ENCODE assay signal across 8 mouse cellular contexts in genomic region chr1:106759572-106760435, GRCm38 (mm10). TPM values are rescaled to one million over a fixed set of nuclear protein-coding genes. Genes with fewer than 3 reads are reported as not detected.
DNase-seq lines count a peak whose midpoint lies in the region; ATAC-seq and TF ChIP-seq lines count a peak whose summit lies in the region.

Kdsr (minus strand) TSS chr1:106759727.

- no peak for TF ChIP-seq EP300 in liver, embryonic 14.5 days (IDR thresholded peaks at IDR 0.05; ENCODE audit: low read depth)
- TF ChIP-seq EP300 in stomach, postnatal 0 days (optimal IDR thresholded peaks at IDR 0.05) = peak; percentile 61

- peak; percentile 44 for TF ChIP-seq CTCF in liver, embryonic 14.5 days (IDR thresholded peaks at IDR 0.05; ENCODE audit: low read depth)
- TF ChIP-seq CTCF in stomach, postnatal 0 days (IDR thresholded peaks at IDR 0.05; ENCODE audit: low read depth) = peak; percentile 43; the same call in 1 of the 2 replicates

- peak; percentile 99 for ATAC-seq in heart, embryonic 15.5 days (replicated peaks; ENCODE audit: insufficient number of reproducible peaks, insufficient read depth, low FRiP score, low read depth)
- ATAC-seq in liver, embryonic 14.5 days (ENCODE audit: insufficient read depth) = peak; percentile 98
- ATAC-seq in neural tube, embryonic 11.5 days (ENCODE audit: insufficient read depth, low FRiP score, low TSS enrichment) = peak; percentile 98
- peak; percentile 99 for ATAC-seq in stomach, postnatal 0 days (ENCODE audit: low FRiP score, low TSS enrichment)

- peak within 1 kb of the TSS; percentile 88 for H3K27ac ChIP-seq in forebrain, embryonic 10.5 days
- H3K27ac ChIP-seq in heart, embryonic 15.5 days = peak within 1 kb of the TSS; percentile 91
- H3K27ac ChIP-seq in liver, embryonic 14.5 days = peak within 1 kb of the TSS; percentile 62
- peak within 1 kb of the TSS; percentile 53 for H3K27ac ChIP-seq in neural tube, embryonic 11.5 days (ENCODE audit: low read depth, low read length)
- H3K27ac ChIP-seq in stomach, postnatal 0 days (replicated peaks) = peak within 1 kb of the TSS; percentile 97

- peaks cover 21% of the 10 kb centered on the region for H3K4me1 ChIP-seq in forebrain, embryonic 10.5 days
- peaks cover 20% of the 10 kb centered on the region for H3K4me1 ChIP-seq in heart, embryonic 15.5 days (replicated peaks)
- H3K4me1 ChIP-seq in liver, embryonic 14.5 days (replicated peaks; ENCODE audit: control insufficient read depth in 2 of 2, insufficient read depth in 2 of 2, low read length in 1 of 2) = peaks cover 0 to 8% of the 10 kb centered on the region in 2 experiments; a peak in 2 of 4 replicates
- H3K4me1 ChIP-seq in neural tube, embryonic 11.5 days (ENCODE audit: control insufficient read depth, insufficient read depth, low read length) = peaks cover 6% of the 10 kb centered on the region; the same call in 1 of the 2 replicates
- no peaks in the 10 kb centered on the region for H3K4me1 ChIP-seq in stomach, postnatal 0 days (replicated peaks; ENCODE audit: control insufficient read depth, insufficient read depth)

- WGBS in forebrain, embryonic 10.5 days = 4% methylated on average over 51 of the region's 51 CpGs
- WGBS in heart, embryonic 15.5 days = 2% methylated on average over 51 of the region's 51 CpGs
- 2% methylated on average over 50 of the region's 51 CpGs for WGBS in liver, embryonic 14.5 days (ENCODE audit: insufficient replicate concordance)
- 4% methylated on average over 47 of the region's 51 CpGs for WGBS in neural tube, embryonic 11.5 days
- 2% methylated on average over 44 of the region's 51 CpGs for WGBS in stomach, postnatal 0 days

- H3K9ac ChIP-seq in heart, embryonic 15.5 days = peak within 1 kb of the TSS; percentile 76
- H3K9ac ChIP-seq in liver, embryonic 14.5 days (replicated peaks) = peak within 1 kb of the TSS; percentile 84
- H3K9ac ChIP-seq in neural tube, embryonic 11.5 days (ENCODE audit: low read length) = peak within 1 kb of the TSS; percentile 69
- H3K9ac ChIP-seq in stomach, postnatal 0 days (ENCODE audit: low read length) = peak within 1 kb of the TSS; percentile 73

- H3K27me3 ChIP-seq in forebrain, embryonic 10.5 days (ENCODE audit: poor library complexity, severe bottlenecking) = no peaks in the 10 kb centered on the region
- no peaks in the 10 kb centered on the region for H3K27me3 ChIP-seq in heart, embryonic 15.5 days
- H3K27me3 ChIP-seq in liver, embryonic 14.5 days (ENCODE audit: control insufficient read depth, insufficient read depth, low read length) = no peaks in the 10 kb centered on the region
- no peaks in the 10 kb centered on the region for H3K27me3 ChIP-seq in neural tube, embryonic 11.5 days (ENCODE audit: control insufficient read depth, insufficient read depth, low read length)
- H3K27me3 ChIP-seq in stomach, postnatal 0 days (ENCODE audit: control insufficient read depth, insufficient read depth, low read length) = no peaks in the 10 kb centered on the region

- DNase-seq in CD8-positive naive resting alpha-beta T cell, adult 2 months (ENCODE audit: low read depth in 2 of 2, low spot score in 2 of 2) = peak; percentile 97
- DNase-seq in c-Kit-positive CD71-negative TER-119-negative erythroid progenitor cells, embryonic 14.5 days (ENCODE audit: low read depth) = peak; percentile 94
- DNase-seq in forebrain, embryonic 10.5 days (ENCODE audit: extremely low spot score, low spot score) = peak; percentile 94
- DNase-seq in kidney, postnatal 25 days = peak; percentile 97 to 99
- peak; percentile 84 to 86 (median 84) for DNase-seq in liver, embryonic 14.5 days (ENCODE audit: low read depth in 3 of 3, low spot score in 3 of 3)
- peak; percentile 97 for DNase-seq in neural tube, embryonic 11.5 days (ENCODE audit: low spot score)
- DNase-seq in stomach, postnatal 0 days (ENCODE audit: low spot score) = peak; percentile 99

- peak within 1 kb of the TSS; percentile 79 for H3K4me3 ChIP-seq in forebrain, embryonic 10.5 days
- H3K4me3 ChIP-seq in heart, embryonic 15.5 days = peak within 1 kb of the TSS; percentile 66
- H3K4me3 ChIP-seq in liver, embryonic 14.5 days (ENCODE audit: insufficient read depth in 1 of 2, low read depth in 2 of 2, low read length in 2 of 2) = peak within 1 kb of the TSS; percentile 57 to 66
- H3K4me3 ChIP-seq in neural tube, embryonic 11.5 days (ENCODE audit: low read depth, low read length) = peak within 1 kb of the TSS; percentile 64
- H3K4me3 ChIP-seq in stomach, postnatal 0 days (ENCODE audit: low read depth, low read length) = peak within 1 kb of the TSS; percentile 72

- H3K9me3 ChIP-seq in forebrain, embryonic 10.5 days = no peaks in the 10 kb centered on the region
- H3K9me3 ChIP-seq in heart, embryonic 15.5 days (replicated peaks) = no peaks in the 10 kb centered on the region
- no peaks in the 10 kb centered on the region for H3K9me3 ChIP-seq in liver, embryonic 14.5 days (ENCODE audit: control insufficient read depth, low read length)
- H3K9me3 ChIP-seq in neural tube, embryonic 11.5 days (ENCODE audit: control insufficient read depth, low read length) = no peaks in the 10 kb centered on the region
- H3K9me3 ChIP-seq in stomach, postnatal 0 days (ENCODE audit: control insufficient read depth, low read length) = no peaks in the 10 kb centered on the region

- peaks cover 12% of the 10 kb centered on the region for H3K36me3 ChIP-seq in forebrain, embryonic 10.5 days (replicated peaks)
- no peaks in the 10 kb centered on the region; the same call in 1 of the 2 replicates for H3K36me3 ChIP-seq in heart, embryonic 15.5 days
- H3K36me3 ChIP-seq in liver, embryonic 14.5 days (replicated peaks; ENCODE audit: control insufficient read depth, insufficient read depth, low read depth) = no peaks in the 10 kb centered on the region
- H3K36me3 ChIP-seq in neural tube, embryonic 11.5 days (ENCODE audit: control insufficient read depth, insufficient read depth, low read length) = no peaks in the 10 kb centered on the region
- H3K36me3 ChIP-seq in stomach, postnatal 0 days (ENCODE audit: control insufficient read depth, insufficient read depth, low read length) = peaks cover 5% of the 10 kb centered on the region; the same call in 1 of the 2 replicates

- H3K4me2 ChIP-seq in heart, embryonic 15.5 days = peak within 1 kb of the TSS; percentile 91
- peak within 1 kb of the TSS; percentile 99 for H3K4me2 ChIP-seq in liver, embryonic 14.5 days (ENCODE audit: low read depth)
- peak within 1 kb of the TSS; percentile 97 for H3K4me2 ChIP-seq in neural tube, embryonic 11.5 days (ENCODE audit: low read depth)
- peak within 1 kb of the TSS; percentile 97 for H3K4me2 ChIP-seq in stomach, postnatal 0 days (replicated peaks; ENCODE audit: low read depth)

RNA-seq across cellular contexts. Expression of gene Kdsr, which starts in this region (rescaled TPM):
- 7.5 and 8.5 TPM in 2 replicates for polyA plus RNA-seq in forebrain, embryonic 10.5 days (2016; fragmentation: Nextera tagmentation; extraction: Ambion mirVana)
- 7.4 and 9.0 TPM in 2 replicates for polyA plus RNA-seq in heart, embryonic 15.5 days (2015; fragmentation: Nextera tagmentation; extraction: Ambion mirVana)
- 0.88 and 1.3 TPM in 2 replicates for polyA plus RNA-seq in liver, embryonic 14.5 days (2012; rRNA removed)
- 3.0 and 4.0 TPM in 2 replicates for polyA plus RNA-seq in liver, embryonic 14.5 days (2014; fragmentation: Nextera tagmentation; extraction: Ambion mirVana)
- 8.0 and 8.8 TPM in 2 replicates for polyA plus RNA-seq in neural tube, embryonic 11.5 days (2014; fragmentation: Nextera tagmentation; extraction: Ambion mirVana)
- 18.3 and 18.9 TPM in 2 replicates for polyA plus RNA-seq in stomach, postnatal 0 days (2015; fragmentation: Nextera tagmentation; extraction: Ambion mirVana)

Comparison
In these comparisons a context has a peak if more than half of its experiments do, and no peak if none do; other contexts are left out.
1. Peak in every context shown above with its lines: DNase-seq, ATAC-seq, H3K4me3 ChIP-seq and H3K27ac ChIP-seq.